Mouse (Mus musculus): ENCODE results near the gene Mogs.
A peak's percentile ranks its signal among the peaks of the same experiment; 100 is the strongest.

The Mogs gene

GRCm38 (mm10) chr6:83098411-83098810 lies 16.9 kb upstream of the Mogs start:
- no peak for DNase-seq

- peak; percentile 92 for DNase-seq
Observed at GRCm38 (mm10) chr6:83101316-83101687, 14.0 kb upstream of the Mogs start, which contains the start of the genes Ccdc142 and Gm42688. Gene Ccdc142 (plus strand): TSS chr6:83101601. Gene Gm42688 (plus strand): TSS chr6:83101617.

GRCm38 (mm10) chr6:83101688-83102556 lies 13.4 kb upstream of the Mogs start:
- DNase-seq: peak; percentile 63

DNA sequence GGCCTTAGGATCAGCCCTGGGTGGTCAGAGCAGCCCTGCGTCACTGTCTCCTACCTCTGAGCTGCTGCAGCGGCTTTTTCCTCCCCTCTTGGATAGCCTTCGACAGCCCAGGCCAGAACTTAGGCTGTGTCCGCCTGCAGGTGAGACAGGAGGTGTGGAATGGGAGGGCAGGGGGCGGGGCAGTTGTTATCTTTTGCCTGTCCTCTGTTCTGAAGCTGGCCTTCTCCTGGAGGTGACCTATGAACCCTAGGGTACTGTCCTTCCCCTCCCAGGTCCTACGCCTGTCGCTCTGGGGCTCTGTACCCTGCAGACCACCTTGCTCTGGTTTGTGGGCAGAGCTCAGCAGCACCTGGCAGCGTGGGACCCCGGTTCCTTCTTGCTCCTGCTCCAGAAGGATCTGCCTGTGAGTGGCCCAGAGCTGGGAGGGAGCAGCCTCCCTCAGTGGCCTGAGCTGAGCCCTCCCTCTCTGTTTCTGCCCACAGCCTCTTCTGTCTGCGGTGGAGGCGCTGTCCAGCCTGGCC lies 12.1 kb upstream of the Mogs start:
- DNase-seq: peak; percentile 42

DNA sequence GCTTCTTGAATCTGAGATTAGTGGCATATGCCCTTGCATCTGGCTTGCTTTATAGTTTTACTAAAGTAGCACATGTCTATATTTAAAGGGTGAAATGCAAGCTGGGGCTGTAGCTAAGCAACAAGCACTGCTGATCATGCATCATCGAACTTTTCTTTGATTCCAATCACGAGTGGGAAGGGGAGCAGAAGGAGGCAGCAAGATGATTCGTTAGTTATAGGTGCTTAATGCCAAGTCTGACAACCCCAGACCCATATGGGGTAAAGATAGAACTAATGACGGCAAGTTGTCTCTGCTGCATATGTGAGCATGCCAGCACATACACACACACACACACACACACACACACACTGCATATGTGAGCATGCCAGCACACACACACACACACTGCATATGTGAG lies 11.1 kb upstream of the Mogs start:
- no peak for DNase-seq

GRCm38 (mm10) chr6:83107566-83108400 lies 7.5 kb upstream of the Mogs start:
- DNase-seq: peak; percentile 73

GRCm38 (mm10) chr6:83108762-83109668 lies 6.3 kb upstream of the Mogs start, which contains the start of gene Mrpl53:
Gene Mrpl53 (plus strand): TSS chr6:83109040.
- DNase-seq: peak; percentile 84

GRCm38 (mm10) chr6:83111510-83112136 lies 3.7 kb upstream of the Mogs start:
- DNase-seq: no peak

DNA sequence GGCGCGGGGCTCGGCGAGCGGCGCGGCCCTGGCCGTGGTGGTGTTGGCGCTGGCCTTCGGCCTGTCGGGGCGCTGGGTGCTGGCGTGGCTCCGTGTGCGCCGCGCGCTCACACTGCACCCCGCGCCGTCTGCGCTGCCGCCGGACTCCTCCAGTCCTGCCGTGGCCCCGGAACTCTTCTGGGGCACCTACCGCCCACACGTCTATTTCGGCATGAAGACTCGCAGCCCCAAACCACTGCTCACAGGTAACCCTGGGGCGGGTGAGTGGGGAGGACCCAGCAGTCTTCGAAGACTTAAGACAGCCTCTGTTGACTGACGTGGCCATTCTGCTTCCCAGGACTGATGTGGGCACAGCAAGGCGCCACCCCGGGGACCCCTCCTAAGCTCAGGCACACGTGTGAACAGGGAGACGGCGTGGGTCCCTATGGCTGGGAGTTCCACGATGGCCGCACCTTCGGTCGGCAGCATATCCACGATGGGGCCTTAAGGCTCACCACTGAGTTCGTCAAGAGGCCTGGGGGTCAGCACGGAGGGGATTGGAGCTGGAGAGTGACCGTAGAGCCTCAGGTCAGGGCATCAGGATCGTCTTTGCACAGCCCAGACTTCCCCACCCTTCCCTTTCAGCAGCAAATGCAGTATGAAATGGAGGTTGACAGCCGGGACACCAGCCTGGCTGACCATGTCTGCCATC lies 531 bp downstream of the Mogs start:
- peak; percentile 62 for DNase-seq

DNA sequence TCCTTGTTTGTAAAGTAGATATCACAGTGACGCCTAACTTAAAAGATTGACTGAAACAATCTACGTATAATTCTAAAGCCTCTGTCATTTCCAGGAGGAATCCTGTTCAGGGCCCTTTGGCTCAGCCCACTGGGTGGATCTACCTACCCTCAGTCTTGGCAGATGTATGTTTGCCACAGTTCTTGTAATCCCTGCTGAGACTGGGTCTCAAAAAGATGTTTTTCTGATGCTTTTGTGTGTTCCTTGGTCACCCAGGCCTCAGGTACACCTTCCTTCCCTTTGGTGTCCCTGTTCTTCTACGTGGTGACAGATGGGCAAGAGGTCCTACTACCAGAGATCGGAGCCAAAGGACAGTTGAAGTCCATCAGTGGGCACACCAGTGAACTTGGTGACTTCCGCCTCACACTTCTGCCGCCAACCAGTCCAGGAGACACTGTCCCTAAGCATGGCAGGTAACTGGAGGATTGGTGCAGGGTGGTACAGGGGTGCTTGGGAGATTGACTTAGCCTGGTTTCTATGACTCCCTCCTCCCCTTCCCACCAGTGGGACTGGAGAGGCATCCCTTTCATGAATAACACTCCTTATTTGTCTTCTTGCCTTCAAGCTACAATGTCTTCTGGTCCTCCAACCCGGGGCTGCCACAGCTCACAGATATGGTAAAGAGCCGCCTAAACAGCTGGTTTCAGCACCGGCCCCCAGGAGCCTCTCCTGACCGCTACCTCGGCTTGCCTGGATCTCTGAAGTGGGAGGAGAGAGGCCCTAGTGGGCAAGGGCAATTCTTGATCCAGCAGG lies 1.3 kb downstream of the Mogs start:
- no peak for DNase-seq

- no peak for DNase-seq
Observed at GRCm38 (mm10) chr6:83117165-83117438, 1.8 kb downstream of the Mogs start.

DNA sequence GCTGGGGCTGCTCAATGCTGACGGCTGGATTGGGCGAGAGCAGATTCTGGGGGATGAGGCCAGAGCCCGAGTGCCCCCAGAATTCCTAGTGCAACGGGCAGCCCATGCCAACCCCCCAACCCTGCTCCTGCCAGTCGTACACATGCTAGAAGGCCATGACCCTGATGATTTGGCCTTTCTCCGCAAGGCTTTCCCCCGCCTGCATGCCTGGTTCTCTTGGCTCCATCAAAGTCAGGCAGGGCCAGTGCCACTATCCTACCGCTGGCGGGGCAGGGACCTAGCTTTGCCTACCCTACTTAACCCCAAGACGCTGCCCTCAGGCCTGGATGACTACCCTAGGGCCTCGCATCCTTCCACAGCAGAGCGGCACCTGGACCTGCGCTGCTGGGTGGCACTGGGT lies 2.3 kb downstream of the Mogs start:
- no peak for DNase-seq

- peak; percentile 34 for DNase-seq
Observed at GRCm38 (mm10) chr6:83118369-83118768, 3.1 kb downstream of the Mogs start.

DNA sequence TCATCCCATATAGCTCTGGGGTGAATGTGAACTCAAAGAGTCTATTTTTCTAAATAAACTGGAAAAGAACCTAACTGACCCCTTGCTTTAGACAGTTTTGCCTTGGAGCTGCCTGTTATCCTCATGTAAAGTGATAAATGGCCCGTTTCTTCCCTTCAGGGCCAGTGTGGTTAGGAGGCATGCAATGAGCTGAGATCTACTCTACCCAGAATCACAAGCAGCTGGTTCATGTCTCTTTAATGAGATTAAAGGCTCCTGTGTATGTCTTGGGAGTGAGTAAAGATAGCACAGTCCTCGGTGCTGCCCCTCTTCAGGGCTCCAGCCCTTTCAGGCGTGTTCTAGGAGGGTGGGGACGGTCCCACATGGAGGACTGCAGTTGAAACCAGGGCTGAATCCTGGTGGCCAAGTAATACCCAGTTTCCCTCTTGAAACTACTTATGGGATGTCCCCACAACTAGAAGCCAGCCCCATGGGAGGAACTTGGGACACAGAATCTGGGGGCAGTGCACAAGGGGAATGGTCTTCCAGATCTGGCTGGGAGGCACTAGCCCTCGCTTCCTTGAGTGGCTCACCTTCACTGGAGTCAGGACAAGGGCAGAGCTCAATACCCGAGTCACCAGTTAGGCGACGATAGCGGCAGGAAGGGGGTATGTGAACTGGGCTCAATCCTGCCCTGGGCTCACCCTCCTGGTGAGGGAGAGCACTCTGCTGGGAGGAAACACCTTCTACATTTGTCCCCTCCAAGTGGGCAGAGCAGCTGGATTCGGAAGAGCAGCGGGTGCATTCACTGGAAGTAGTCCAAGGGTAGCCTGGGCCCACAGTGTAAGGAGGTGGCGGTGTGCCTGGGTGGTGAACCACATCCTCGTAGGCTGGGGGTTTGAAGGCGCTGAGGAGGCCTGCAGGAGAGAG lies 3.8 kb downstream of the Mogs start:
- DNase-seq: peak; percentile 58

- DNase-seq: peak; percentile 71
Observed at GRCm38 (mm10) chr6:83119734-83120051, 4.4 kb downstream of the Mogs start.

GRCm38 (mm10) chr6:83120930-83121862 lies 5.9 kb downstream of the Mogs start, which contains the start of gene Wbp1:
Gene Wbp1 (minus strand): TSS chr6:83121559.
- peak; percentile 98 for DNase-seq

DNA sequence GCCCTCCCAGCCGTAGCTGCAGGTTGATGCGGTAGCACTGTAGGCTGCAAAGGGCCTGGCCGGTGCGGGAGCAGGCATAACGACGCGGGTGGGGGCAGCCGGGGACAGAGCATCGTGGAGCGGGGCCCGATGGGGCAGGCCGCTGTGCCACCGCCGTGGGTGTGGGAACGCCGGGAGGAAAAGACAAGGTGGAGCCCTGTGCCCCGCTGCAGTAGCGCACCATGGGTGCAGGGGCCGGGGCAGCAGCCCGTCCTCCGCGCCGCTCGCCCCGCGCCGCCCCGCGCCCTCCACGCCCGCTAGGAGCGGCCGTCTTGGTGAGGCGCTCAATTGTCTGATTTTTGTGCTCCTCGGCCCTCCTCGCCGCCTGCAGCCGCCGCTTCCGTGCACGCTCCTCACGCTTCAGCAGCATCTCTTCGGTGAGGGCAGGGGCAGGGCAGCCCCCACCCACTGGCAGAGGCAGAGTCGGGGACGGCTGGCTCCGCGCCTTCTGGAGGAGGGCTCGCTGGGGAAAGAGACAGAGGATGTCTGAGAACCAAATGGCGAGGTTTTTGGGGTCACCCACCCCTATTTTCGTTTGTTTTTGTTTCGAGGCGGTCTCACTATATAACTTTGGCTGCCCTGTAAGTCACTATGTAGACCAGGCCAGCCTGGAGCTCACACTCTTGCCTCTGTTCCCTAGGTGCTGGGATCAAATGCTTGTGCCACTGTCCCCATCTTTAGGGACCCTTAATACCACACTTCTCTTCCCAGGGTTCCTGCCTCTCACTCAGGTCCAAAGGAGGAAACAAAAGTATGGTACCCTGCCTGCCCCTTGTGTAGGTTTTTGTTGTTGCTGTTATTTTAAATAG lies 6.8 kb downstream of the Mogs start:
- peak; percentile 66 for DNase-seq

All from cerebellum, adult 11-12 months (tissue).